ENCODE assay signal across 10 mouse cellular contexts in the genomic region with DNA sequence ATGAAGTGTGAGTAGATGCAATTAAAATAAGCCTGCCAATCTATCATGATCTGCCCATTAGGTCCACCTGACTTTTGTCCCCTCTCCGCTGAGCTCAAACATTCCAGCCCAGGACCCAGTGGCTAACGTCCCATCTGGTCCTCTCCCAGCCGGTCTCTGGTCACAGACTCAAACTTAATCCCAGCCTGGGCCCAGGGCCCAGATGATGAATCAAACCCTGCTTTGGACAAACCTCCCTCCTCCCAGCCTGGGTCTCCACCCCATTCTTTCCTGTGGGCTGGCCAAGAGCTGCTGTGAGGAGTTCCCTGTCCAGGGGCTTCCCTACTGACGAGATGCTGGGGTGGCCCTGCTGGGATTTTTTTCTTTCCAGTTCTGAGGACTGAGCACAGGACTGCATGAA. TPM values are rescaled to one million over a fixed set of nuclear protein-coding genes. Genes with fewer than 3 reads are reported as not detected.
DNase-seq lines count a peak whose midpoint lies in the region; ATAC-seq lines count a peak whose summit lies in the region.
"Had no signal": no experiment of that assay in that cellular context is flagged by ENCODE, and none has a peak within 500 bp of the region (broad histone marks: within the 10 kb centered on the region; RNA-seq: fewer than 3 reads in every experiment).

No protein-coding gene starts in this region.

- WGBS in heart, embryonic 10.5 days = 57% methylated on average over 4 of the region's 4 CpGs

- peaks cover 25% of the 10 kb centered on the region for H3K27me3 ChIP-seq in heart, embryonic 10.5 days (ENCODE audit: insufficient read depth, poor library complexity, severe bottlenecking)

- peaks cover 21% of the 10 kb centered on the region for H3K4me1 ChIP-seq in heart, embryonic 10.5 days

- intact Hi-C loops in heart, postnatal 25 days (cut with DNase I) = loop anchor here (5.0 to 10.0 kb wide), 2 partner anchors 82 to 465 kb away; a partner anchor contains a TSS

- no peak overlapping the region for H3K4me3 ChIP-seq in heart, embryonic 10.5 days
- H3K4me3 ChIP-seq: liver, embryonic 13.5 days had no signal

- H3K36me3 ChIP-seq in heart, embryonic 10.5 days = no peaks in the 10 kb centered on the region
- H3K36me3 ChIP-seq: liver, embryonic 13.5 days had no signal

- no peak overlapping the region for H3K27ac ChIP-seq in heart, embryonic 10.5 days
- H3K27ac ChIP-seq: liver, embryonic 13.5 days had no signal

- no peaks in the 10 kb centered on the region for H3K9me3 ChIP-seq in heart, embryonic 10.5 days
- H3K9me3 ChIP-seq: liver, embryonic 13.5 days had no signal

- DNase-seq in heart, adult 11 months = peak; percentile 99
- DNase-seq in heart, embryonic 10.5 days (ENCODE audit: low spot score) = no peak
- peak; percentile 78 for DNase-seq in 3134 (ENCODE audit: extremely low read depth, insufficient read length, low spot score)
- DNase-seq in adrenal gland, postnatal 14 days = peak; percentile 70
- peak; percentile 73 for DNase-seq in heart, postnatal 25 days (ENCODE audit: low spot score)
- DNase-seq in spleen, postnatal 4 days (ENCODE audit: low spot score in 2 of 2) = no peak
- DNase-seq in natural killer cell, adult 2 months (ENCODE audit: low spot score in 2 of 2) = no peak
- DNase-seq: liver, embryonic 13.5 days had no signal

- no peak for ATAC-seq in monocyte, adult 5-6 weeks (replicated peaks; ENCODE audit: insufficient number of reproducible peaks, low FRiP score, low TSS enrichment, poor library complexity, severe bottlenecking)

RNA-seq across cellular contexts. Expression of a gene that starts 7.2 kb away (rescaled TPM):
- not detected in 2 replicates for polyA plus RNA-seq in heart, embryonic 10.5 days (2016; fragmentation: Nextera tagmentation; extraction: Ambion mirVana)
- 0.07 and 0.19 TPM in 2 replicates for total RNA-seq in adrenal gland, postnatal 14 days (2021)
- under 1 TPM; 0.70 to 0.86 TPM for total RNA-seq in heart, postnatal 25 days (2021)
- total RNA-seq in monocyte, adult 5-6 weeks (2017) = 0.19 TPM in 1 of 3 replicates, not detected in the others
- polyA plus RNA-seq: kidney, embryonic 14.5 days; liver, embryonic 13.5 days had no signal

RNA-seq across cellular contexts. Expression of a gene that starts 7.5 kb away (rescaled TPM):
- polyA plus RNA-seq in heart, embryonic 10.5 days (2016; fragmentation: Nextera tagmentation; extraction: Ambion mirVana) = 2.0 and 2.7 TPM in 2 replicates
- 2.7 TPM in 2 replicates for total RNA-seq in adrenal gland, postnatal 14 days (2021)
- 1 to 10 TPM; 3.8 to 5.0 TPM for total RNA-seq in heart, postnatal 25 days (2021)
- 0.29 to 0.78 TPM (median 0.53 TPM) in 3 replicates for total RNA-seq in monocyte, adult 5-6 weeks (2017)

Comparison
In these comparisons a context has a peak if more than half of its experiments do, and no peak if none do; other contexts are left out.
1. DNase-seq: peak in heart, adult 11 months (single experiment), 3134 (single experiment), adrenal gland, postnatal 14 days (single experiment) and heart, postnatal 25 days (single experiment); none in heart, embryonic 10.5 days (single experiment), spleen, postnatal 4 days (0 of 2) and natural killer cell, adult 2 months (0 of 2).